Mouse (Mus musculus): Measurements from ENCODE around the gene Nipsnap2. TPM values are rescaled to one million over a fixed set of nuclear protein-coding genes. Genes with fewer than 3 reads are reported as not detected.
"Not testable (repeated sequence)": the region's sequence is repeated elsewhere in the genome, so short reads cannot be mapped to it uniquely, and the experiment has no call there.

Nipsnap2 gene
- total RNA-seq, 2 experiments from 2014 or later: 510 to 555 TPM

- no peak for DNase-seq
These were observed 35.1 kb downstream of the Nipsnap2 start for GRCm38 (mm10) chr5:129759929-129760480.

GRCm38 (mm10) chr5:129761865-129762540 is 37.1 kb downstream of the Nipsnap2 start:
- DNase-seq: no peak

- DNase-seq: no peak
These were observed 45.8 kb downstream of the Nipsnap2 start for GRCm38 (mm10) chr5:129770443-129771355.

GRCm38 (mm10) chr5:129772433-129772832 is 47.6 kb downstream of the Nipsnap2 start:
- no peak for DNase-seq

- not testable (repeated sequence) for DNase-seq
These were observed 48.5 kb downstream of the Nipsnap2 start for GRCm38 (mm10) chr5:129773330-129773729.

- DNase-seq: no peak
These were observed 49.8 kb downstream of the Nipsnap2 start for GRCm38 (mm10) chr5:129774661-129775060.

GRCm38 (mm10) chr5:129778348-129778995 is 53.6 kb downstream of the Nipsnap2 start:
- DNase-seq: no peak

- DNase-seq: peak; percentile 89
These were observed 54.3 kb downstream of the Nipsnap2 start for GRCm38 (mm10) chr5:129778996-129779716.

GRCm38 (mm10) chr5:129780131-129780530 is 55.3 kb downstream of the Nipsnap2 start:
- no peak for DNase-seq

- no peak for DNase-seq
These were observed 57.3 kb downstream of the Nipsnap2 start for GRCm38 (mm10) chr5:129782211-129782610.

GRCm38 (mm10) chr5:129785235-129785870 is 60.5 kb downstream of the Nipsnap2 start:
- no peak for DNase-seq

- no peak for DNase-seq
These were observed 61.3 kb downstream of the Nipsnap2 start for GRCm38 (mm10) chr5:129786161-129786560.

GRCm38 (mm10) chr5:129786818-129787790 is 62.2 kb downstream of the Nipsnap2 start, which contains the start of gene Psph:
Psph (minus strand) TSS chr5:129787449.
- peak; percentile 96 for DNase-seq

- DNase-seq: no peak
These were observed 63.1 kb downstream of the Nipsnap2 start for GRCm38 (mm10) chr5:129787818-129788593.

- not testable (repeated sequence) for DNase-seq
These were observed 65.7 kb downstream of the Nipsnap2 start for GRCm38 (mm10) chr5:129790591-129790990.

All from gastrocnemius, postnatal 25 days (tissue).